Mouse (Mus musculus) neural tube, embryonic 10.5 days (tissue): ENCODE data around the gene Gm45713.
A peak's percentile ranks its signal among the peaks of the same experiment; 100 is the strongest.
"Not testable (repeated sequence)": the region's sequence is repeated elsewhere in the genome, so short reads cannot be mapped to it uniquely, and the experiment has no call there.

Source experiments
- DNase-seq: peaks from one replicate; pipeline ENCODE4 v3.0.0-alpha.2; 2017; ENCODE audit warnings: low spot score; ENCODE audit errors: extremely low spot score

Gene Gm45713

DNA sequence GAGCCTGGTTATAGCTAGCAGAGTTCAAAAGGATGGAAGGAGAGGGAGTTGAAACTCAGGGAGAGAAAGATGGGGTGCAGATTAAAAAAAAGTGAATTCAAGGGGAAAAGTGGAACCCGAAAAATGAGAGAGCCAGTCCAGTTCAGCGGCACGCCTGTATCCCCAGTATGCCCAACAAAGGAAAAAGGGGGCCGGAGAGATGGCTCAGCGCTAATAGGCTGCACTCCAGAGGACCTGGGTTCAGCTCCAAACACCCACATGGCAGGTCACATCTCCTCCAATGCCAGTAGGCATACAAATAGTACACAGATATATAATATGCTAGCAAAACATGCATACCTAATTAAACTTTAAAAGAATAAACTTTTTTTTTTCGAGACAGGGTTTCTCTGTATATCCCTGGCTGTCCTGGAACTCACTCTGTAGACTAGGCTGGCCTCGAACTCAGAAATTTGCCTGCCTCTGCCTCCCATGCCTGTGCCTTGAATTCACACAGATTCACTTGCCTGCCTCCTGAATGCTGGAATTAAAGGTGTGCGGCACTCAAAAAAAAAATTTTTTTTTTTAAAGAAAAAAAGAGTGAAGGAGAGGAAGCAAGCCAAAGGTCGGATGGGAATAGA, 27.1 kb upstream of the Gm45713 start:
- no peak for DNase-seq

DNA sequence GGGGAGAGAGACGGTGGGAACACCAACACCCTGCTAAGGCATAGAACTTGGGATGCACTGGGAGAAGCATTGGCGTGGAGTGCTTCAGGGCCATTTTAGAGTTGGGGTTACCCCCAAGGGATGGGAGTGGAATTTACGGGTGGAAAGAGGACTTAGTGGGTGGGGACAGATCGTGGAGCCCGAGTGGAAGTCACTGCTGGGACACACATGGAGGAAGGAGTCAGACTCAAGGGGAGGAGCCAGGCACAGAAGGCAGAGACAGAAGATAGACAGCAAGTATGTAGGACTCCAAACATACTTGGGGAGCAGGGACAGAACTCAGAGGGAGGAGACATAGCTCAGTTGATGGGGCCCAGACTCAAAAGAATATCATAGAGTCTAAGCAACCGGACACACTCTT, 26.5 kb upstream of the Gm45713 start:
- DNase-seq: no peak

DNA sequence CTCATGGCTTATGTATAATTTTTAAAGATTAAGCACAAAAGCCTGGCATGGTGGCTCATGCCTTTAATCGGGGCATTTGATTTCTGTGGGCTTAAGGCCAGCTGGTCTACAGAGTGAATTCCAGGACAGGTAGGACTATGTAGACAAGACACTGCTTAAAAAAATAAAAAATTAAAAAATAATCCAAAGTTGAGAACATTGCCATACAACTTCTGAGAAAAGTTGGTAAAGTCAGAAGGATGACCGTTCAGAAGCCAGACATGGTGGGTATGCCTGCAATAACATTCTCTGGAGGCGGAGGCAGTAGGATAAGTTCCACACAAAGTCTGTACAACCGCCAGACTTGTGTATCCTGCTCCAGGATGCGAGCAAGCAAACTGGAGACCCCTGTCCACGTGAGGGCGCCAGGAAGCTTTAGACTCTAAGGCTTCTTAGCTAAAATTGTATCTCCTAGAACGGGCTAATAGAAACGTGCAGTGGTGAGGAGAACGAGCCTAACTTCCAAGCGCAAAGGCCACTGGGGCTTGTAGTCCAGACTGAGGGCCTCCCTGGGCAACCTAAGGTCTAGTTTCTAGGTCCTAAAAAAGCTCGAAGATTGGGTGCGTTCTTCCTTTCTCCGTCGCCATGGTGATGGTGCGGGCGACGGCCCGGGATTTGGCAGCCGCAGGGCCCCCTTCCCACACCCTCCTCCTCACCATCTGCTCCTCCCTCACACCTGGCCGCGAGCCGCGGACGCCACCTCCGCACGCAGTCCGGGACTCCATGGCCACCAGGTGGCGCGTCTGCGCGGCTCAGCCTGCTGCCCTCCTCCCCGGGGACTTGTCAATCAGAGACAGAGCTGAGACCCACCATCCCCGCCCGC, 25.8 kb upstream of the Gm45713 start:
- peak; percentile 92 for DNase-seq

DNA sequence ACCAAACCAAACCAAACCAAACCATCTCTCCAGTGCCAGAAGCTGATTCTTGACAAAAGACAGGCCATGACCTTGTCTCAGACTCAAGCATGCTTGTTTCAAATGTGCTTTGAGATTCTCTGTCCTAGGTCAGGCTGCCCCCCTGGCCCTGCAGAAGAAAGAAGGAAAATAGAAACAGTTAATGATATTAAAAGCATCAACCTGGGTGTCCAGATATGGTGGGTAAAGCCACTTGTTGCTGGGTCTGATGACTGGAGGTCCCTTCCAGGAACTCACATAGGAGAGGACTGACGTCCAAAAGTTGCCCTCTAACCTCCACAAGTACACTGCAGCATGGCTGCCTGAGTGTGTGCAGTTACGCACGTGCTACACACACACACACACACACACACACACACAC, 24.8 kb upstream of the Gm45713 start:
- no peak for DNase-seq

DNA sequence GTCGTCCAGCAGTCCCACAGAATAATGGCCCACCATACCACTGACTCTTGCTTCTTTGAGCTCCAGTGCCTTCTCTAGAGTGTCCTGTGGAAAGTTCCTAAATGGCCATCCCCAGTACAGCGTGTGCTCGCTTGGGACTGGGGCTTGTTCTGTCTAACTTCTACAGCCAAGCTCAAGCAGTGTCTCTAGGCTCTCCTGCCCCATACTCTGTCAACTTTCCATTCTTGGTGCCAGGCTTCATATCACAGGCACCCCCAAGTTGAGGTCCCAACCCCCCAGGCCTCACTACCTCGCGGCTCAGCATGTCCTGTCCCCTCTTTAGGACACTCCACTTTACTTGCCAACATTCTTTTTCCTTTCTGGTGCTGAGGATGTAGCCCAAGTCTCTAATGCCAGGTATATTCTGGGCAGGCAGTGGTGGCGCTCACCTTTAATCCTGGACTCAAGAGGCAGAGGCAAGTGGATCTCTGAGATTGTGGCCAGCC, 24.3 kb upstream of the Gm45713 start:
- no peak for DNase-seq

DNA sequence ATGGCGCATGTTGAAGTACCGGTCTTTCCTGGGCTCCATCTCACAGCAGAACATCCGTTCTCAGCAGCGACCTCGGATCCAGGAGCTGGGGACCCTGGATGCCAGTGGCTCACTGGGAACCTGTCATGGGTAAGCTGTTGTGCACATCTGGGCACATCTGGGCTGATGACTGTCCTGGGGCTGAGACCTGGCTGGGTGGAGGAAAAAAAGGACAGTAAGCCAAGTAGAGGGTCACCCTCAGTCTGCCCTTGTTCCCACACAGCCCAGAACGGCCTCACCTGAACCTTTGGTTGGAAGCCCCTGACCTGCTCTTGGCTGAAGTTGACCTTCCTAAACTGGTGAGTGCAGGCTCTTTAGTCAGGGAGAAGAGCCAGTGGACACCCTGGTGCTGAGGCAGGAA, 23.0 kb upstream of the Gm45713 start:
- no peak for DNase-seq

DNA sequence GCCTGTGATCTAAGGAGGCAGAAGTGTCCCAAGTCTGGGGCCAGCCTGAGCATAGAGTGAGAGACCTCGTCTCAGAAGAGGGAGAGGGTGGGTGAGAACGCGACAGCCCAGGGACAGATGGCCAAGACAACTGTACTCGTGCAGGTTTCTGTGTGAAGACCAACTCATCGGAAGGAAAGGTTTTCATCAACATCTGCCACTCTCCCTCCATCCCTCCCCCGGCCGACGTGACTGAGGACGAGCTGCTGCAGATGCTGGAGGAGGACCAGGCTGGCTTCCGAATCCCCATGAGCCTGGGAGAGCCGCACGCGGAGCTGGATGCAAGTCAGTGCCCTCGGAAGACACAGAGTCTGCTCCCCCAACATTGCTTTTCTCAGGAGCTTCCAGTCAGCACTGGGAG, 21.4 kb upstream of the Gm45713 start:
- no peak for DNase-seq

DNA sequence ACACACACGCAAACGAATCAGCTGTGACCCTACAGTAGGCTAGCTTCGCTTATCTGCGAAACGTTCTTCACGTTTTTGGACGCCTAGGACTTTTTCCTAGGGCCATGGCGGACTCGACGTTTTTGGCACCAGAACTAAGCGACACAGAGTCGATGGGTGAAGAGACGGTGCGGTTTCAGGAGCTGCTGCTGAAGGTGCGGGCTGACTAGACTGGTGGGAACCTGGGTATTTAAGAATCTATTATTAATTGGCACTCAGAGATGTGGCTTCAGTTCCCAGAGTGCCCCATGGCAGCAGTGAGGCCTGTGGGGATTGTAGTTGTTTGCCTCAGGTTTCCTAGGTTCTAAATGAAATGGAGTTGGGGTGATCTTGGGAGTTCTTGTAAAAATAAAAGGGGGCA, 20.2 kb upstream of the Gm45713 start:
- no peak for DNase-seq

DNA sequence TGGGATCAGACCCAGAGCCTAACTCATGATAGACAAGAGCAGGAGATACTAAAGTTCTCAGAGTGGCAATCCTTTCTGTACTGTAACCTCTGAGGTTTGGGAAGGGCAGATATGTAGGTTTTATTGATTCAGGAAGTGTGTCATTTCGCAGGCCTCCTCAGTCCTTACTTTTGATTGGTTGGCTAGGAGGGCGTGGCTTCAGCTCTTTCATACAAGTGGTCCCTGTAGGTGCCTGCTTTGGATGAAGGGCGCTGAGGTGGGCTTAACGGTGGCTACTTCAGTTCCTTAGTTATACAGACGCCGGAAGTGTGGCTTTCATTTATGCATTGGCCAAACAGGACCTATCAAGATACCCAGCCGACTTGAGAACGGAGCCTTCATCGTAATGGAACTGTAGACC, 19.6 kb upstream of the Gm45713 start:
- no peak for DNase-seq

DNA sequence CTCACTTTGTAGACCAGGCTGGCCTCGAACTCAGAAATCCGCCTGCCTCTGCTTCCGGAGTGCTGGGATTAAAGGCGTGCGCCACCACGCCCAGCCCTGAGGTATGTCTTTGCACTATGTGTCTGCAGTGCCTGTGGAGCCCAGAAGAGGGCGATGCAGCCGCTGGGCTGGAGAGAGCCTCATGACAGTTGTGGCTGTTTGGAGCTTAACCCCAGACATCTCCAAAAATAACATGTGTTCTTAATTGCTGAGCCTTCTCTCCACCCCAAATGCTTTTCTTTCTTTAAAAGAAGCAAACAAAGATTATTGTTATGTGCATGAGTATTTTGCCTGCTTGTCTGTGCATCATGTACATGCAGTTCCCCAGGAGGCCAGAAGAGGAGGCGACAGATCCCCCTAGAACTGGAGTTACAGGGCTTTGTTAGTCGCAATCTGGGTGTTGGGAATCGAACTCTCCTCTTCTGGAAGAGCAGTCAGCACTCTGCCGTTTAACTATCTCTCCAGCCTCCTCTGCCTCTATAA, 19.0 kb upstream of the Gm45713 start:
- DNase-seq: no peak

DNA sequence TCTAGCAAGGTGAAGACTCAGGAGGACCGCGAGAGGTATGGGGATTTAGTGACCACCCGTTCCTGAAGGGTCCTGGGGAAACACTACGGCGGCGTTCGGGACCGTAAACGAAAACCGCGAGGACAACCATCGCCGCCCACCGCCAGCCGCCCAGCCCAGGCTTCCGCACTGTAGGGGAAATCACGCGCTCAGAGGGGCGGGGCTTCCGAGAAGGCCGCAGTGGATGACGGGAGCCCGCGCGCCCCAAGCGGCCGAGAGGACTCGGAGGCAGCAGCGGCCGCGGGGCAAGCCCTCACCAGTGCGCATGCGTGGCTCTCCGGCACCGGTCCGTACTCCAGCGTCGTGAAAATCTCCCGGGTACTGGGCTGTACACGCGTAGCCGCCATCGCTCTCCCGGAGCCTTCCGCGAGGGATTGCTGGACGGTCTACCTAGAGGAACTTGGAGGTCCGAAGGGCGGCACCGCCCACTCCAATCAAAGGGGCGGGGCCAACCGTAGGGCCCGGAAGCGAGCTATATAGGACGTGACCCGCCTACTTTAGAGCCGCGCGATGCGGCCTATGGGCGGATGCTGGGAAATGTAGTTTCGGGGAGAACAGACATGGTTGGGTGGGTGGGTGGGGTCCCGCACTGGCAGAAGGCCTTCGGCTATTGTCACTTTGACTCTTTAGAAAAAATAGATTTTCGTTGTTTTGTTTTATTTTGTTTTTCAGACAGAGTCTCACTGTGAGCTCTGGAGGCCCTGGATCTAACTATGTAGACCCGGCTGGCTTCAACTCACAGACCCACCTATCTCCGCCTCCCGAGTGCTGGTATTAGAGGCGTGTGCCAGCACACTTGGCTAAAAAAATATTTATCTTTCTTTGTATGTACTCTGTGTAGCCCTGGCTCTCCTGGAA, 18.3 kb upstream of the Gm45713 start, which contains the start of the genes Pih1d1 and Aldh16a1:
Pih1d1 (plus strand) TSS at position 208 of the 897 bp plus-strand sequence.
Aldh16a1 (minus strand) TSS at position 489 of the 897 bp plus-strand sequence.
- peak; percentile 97 for DNase-seq

DNA sequence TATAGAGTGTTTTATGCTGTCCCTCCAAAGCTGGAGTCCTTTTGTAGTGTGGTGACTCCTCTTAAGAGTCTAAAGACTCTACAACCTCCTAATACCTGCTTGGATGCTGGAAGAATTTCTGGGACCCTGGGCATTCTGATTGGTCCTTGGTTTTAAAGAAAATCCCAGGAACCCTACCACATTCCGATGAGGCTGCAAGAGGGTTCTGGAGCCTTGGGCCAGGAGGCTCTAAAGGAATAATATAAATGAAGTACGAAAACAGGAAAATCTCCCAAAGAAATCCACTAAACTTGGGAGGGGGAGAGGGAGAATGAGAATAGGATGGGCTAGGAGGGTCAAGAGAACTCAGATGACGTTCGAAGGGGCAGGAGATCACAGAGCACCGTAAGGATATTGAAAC, 17.6 kb upstream of the Gm45713 start:
- no peak for DNase-seq

DNA sequence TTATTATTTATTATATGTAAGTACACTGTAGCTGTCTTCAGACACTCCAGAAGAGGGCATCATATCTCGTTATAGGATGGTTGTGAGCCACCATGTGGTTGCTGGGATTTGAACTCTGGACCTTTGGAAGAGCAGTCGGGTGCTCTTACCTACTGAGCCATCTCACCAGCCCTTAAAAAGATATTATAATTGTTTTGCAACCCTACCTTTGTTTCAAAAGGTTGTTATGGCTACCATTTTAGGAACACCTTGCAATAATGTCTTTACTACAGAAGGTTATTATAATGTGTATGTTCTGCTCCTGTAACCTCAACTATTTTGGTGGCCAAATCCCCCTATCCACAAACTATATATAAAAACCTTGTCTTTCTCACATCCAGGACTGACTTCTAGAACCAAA, 17.0 kb upstream of the Gm45713 start:
- not testable (repeated sequence) for DNase-seq

DNA sequence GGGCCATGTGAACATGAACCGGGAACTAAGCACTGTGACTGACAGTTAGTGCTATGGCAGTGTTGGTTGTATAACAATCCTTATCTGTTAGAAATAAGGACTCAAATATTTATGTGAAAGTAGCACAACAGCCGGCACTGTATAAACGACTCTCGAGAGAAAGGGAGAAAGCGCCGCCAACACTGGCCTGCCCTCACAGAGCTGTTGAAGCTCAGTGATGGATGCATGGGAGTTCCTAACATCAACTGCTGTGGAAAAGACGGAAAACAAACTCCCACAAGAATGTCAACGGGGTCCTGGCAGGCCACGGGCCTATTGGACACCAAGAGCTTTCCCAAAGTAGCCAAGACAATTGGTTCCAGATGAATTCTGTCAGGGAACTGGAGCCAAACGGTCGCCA, 15.3 kb upstream of the Gm45713 start:
- peak; percentile 21 for DNase-seq

DNA sequence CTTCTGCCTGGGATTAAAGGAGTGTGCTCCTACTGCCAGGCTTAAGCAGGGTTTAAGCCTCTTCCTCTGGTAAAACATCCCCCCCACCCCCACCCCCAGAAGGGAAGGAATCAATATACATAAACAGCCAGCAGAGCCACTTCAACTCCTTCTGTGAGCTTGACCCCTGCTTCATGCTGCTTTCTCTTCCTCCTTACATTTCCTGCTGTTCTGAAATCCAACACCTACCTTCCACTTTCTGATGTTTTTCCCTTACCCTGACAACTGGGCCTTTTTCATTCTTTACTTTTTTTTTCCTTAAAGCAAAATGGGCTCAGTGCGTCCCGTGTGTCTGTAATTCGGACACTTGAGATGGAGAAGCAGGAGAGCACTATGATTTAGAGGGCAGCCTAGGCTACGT, 14.3 kb upstream of the Gm45713 start:
- DNase-seq: no peak

DNA sequence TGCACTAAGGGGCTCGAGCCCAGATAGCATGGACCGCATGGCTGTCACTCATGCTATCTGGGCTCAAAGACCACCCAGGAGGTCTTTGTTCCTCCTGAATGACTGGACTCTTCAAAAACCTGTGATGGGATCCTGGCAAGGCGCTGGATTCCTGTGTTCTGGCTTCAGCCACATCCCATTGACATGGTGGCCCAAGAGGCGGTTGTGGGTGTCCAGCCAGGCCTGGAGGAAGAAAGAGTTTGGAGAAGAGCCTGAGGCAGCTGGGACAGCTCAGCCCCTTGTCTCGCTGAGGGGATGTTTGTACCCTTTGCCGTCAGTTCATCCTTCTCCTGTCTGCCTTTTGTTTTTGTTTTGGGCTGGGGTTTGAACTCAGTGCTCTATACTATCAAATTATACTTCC, 13.5 kb upstream of the Gm45713 start:
- DNase-seq: no peak

DNA sequence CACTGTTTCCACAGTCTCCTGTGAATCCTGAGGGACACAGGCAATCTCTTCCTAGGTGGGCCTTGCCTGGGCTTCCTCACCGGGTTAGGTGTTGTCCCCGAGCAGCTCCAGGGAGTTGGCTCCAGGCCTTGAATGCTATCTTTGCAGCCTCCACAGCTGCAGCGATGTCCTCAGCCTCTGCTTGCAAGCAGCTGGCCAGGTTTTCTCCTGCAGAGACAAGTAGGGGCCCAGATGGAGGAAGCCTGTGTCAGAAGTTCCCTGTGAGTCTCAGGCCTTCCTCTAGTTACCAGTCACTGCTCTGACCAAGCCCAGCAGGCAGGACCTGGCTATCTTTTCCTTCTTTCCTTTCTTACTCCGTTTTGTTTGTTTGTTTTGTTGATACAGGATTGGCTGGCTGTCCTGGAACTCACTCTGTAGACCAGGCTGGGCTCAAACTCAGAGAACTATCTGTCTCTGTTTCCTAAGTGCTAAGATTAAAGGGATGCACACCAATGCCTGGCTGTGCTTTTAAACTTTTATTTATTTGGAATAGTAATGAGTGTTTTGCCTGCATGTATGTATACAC, 12.6 kb upstream of the Gm45713 start:
- DNase-seq: no peak

DNA sequence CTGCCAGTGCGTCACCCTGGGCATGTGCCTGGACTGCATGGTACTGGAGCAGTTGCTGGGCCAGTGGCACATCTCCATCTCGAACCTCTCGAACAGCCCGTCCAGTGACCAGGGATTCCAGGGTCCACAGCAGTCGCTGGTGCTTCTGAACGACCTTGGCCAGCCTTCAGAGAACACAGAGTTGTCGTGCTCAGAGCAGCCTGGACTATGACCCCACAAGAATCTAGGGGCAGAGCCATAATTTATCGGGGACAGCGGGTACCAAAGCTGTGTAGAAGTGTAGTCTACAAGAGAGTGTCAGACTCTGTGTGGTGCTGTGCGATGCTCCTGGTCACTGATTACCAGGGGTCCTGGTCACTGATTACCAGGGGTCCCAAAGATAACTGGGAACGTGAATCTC, 11.9 kb upstream of the Gm45713 start:
- DNase-seq: no peak

DNA sequence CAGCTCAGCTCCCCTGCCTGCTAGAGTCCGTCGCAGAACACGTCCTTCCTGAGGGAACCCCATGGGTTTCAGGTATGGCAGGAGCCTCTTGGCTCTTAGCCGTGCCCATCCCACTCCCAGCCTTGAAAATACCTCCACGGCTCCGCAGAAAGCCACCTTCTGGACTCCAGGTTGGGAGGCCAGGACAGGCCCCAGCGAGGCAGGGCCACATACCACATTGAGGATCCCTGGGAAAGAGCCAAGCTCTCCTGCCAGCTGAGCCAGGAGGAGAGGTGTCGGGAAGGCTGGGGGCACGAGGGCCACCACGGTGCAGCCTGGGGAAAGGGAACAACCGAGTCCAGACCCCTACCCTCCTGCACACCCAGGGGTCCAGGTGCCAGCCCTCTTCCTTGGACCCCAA, 11.2 kb upstream of the Gm45713 start:
- DNase-seq: no peak

DNA sequence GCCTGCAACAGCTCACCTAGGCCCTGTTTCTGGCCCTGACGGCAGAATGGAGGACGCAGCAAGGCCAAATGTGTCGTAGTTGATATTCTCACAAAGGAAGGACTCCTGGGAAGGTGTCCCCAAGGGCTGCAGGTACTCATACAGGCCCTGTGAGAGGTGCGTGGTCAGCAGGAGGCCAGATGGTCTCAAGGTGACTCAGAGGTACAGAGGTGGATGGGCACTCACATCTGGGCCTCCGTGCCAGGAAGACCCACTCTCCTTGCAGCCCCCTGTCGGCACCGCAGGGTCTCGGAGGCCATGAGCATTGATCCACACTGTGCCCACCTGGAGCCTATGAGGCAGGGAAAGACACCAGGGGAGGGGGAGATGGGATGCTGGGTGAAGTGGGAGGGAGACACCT, 9.4 kb upstream of the Gm45713 start:
- no peak for DNase-seq
